Mouse (Mus musculus) urinary bladder, postnatal 0 days (tissue): Measurements from ENCODE around the gene Tmem52. TPM values are rescaled to one million over a fixed set of nuclear protein-coding genes. Genes with fewer than 3 reads are reported as not detected.

ENCODE experiments used
- polyA plus RNA-seq: library from polyadenylated mRNA; unstranded; fragments of >200 nt; fragmentation: Nextera tagmentation; extraction: Ambion mirVana; gene quantifications from 2 replicates; pipeline ENCODE4 v1.2.1, GENCODE M21; 2015

Gene Tmem52
- polyA plus RNA-seq = not detected in 2 replicates

DNA sequence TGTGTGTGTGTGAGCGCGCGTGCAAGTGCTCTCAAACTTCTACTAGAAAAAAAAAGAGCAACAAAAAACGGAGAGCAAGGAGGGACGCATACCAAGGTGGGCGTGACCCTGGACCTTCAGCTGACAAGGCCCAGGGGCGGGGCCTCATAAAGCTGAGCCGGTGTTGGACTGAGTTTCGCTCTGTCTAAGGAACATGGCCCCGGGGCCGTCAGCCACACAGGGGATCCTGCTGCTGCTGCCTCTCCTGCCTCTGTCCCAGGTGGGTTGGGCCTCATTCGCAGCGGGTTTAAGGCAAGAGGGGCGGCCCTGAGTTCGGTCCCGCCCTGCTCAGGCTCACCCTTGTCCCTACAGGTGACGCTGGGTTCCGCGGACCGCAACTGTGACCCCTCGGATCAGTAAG lies at the start of gene Tmem52:
Tmem52 (plus strand) TSS at position 163 of the 400 bp plus-strand sequence.

DNA sequence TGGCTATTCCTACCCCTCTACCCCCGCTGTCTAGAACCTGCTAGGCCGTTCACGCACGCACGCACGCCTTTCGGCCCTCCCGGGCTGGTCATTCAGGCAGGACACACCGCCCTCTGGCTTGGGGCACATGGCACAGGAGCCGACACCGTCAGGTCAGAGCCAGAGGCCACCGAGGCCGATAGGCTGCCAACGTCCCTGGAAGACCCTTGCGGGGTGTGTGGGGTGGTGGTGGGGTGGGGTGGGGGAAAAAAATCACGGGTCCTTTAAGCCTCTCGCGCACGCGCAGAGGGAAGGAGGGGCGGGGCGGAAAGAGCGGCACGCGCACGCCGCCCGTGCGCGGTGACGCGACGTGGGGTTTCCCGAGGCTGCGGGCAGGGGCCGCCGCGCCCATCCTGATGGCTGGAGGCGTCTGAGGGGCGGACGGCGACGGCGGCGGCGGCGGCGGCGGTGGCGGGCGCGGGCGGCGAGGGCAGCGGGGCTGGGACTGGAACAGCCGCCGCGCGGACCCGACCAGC lies 22.1 kb downstream of the Tmem52 start, which contains the start of gene Gnb1:
Gnb1 (plus strand) TSS at position 372 of the 515 bp plus-strand sequence.

Other genes starting within 250 kb of the Tmem52 start
- 13.0 and 15.6 TPM in 2 replicates for gene Ski, start 246.5 kb upstream of the Tmem52 start, polyA plus RNA-seq
- gene Faap20, start 219.3 kb upstream of the Tmem52 start, polyA plus RNA-seq = 56.0 and 59.0 TPM in 2 replicates
- 14.7 and 15.1 TPM in 2 replicates for gene Prkcz, start 107.8 kb upstream of the Tmem52 start, polyA plus RNA-seq
- gene Gabrd, start 71.0 kb upstream of the Tmem52 start, polyA plus RNA-seq = 0.06 and 0.13 TPM in 2 replicates
- gene Cfap74, start 59.9 kb upstream of the Tmem52 start, polyA plus RNA-seq = 1.0 and 1.2 TPM in 2 replicates
- 288 and 312 TPM in 2 replicates for gene Gnb1, start 22.2 kb downstream of the Tmem52 start, polyA plus RNA-seq
- 66.8 and 68.5 TPM in 2 replicates for gene Nadk, start 93.3 kb downstream of the Tmem52 start, polyA plus RNA-seq
- gene Slc35e2, start 132.3 kb downstream of the Tmem52 start, polyA plus RNA-seq = 3.1 and 3.8 TPM in 2 replicates
- 45.0 and 53.4 TPM in 2 replicates for gene Cdk11b, start 155.7 kb downstream of the Tmem52 start, polyA plus RNA-seq
- not detected in 2 replicates for gene Gm10563, start 176.3 kb downstream of the Tmem52 start, polyA plus RNA-seq
- 143 and 158 TPM in 2 replicates for gene Mmp23, start 184.3 kb downstream of the Tmem52 start, polyA plus RNA-seq
- gene Mib2, start 200.1 kb downstream of the Tmem52 start, polyA plus RNA-seq = 10.8 and 11.4 TPM in 2 replicates
- 10.4 and 10.8 TPM in 2 replicates for gene Fndc10, start 225.2 kb downstream of the Tmem52 start, polyA plus RNA-seq
- 133 and 144 TPM in 2 replicates for gene Ssu72, start 235.7 kb downstream of the Tmem52 start, polyA plus RNA-seq